Mouse (Mus musculus): Measurements from ENCODE around the gene Cfap73.

DNA sequence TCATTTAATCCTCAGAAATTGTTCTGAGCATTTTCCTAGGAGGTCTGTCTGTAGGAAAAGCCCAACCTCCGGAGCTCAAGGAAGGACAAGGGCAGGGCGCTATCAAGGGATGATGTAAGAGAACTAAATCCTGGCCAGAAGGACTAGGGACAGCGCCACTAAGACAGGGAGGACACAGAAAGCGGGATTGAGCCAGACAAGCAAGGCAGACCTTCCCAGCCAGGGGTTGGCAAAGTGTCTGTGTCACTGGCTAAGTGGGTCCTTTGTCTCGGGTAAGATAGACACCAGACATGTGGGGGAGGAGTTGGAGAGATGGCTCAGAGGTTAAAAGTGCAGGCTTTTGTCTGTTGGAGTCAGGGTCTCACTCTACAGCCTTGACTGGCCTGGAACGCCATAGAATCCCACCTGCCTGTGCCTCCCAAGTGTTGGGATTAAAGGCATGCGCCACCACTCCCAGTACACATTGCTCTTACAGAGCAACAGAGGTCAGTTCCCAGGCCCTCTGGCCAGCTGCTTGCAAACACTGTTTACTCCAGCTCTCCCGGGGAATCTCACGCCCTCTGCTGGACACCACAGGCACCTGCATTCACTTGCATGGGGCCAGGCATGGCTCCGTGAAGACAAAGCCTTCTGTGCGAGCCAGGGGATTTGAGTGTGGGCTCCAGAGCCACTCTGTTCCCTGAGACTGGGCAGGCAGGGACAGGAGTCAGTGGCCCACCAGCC is 32.9 kb downstream of the Cfap73 start:
- peak; percentile 77 for TF ChIP-seq CTCF (IDR thresholded peaks at IDR 0.05; ENCODE audit: control insufficient read depth, insufficient read depth, low read length)
- no peak for TF ChIP-seq POLR2A (IDR thresholded peaks at IDR 0.05; ENCODE audit: borderline replicate concordance, control insufficient read depth, low read depth, low read length)

Data from bone marrow, adult 2 months (tissue).